ENCODE assay signal across 13 mouse cellular contexts in genomic region chr11:43424386-43424785, GRCm38 (mm10). TPM values are rescaled to one million over a fixed set of nuclear protein-coding genes. Genes with fewer than 3 reads are reported as not detected.
DNase-seq lines count a peak whose midpoint lies in the region; ATAC-seq and TF ChIP-seq lines count a peak whose summit lies in the region.
"Had no signal": no experiment of that assay in that cellular context is flagged by ENCODE, and none has a peak within 500 bp of the region (broad histone marks: within the 10 kb centered on the region; RNA-seq: fewer than 3 reads in every experiment).

No protein-coding gene starts in this region.

- peak; percentile 41 for TF ChIP-seq CTCF in gastrocnemius, adult 2 months (IDR thresholded peaks at IDR 0.05)
- TF ChIP-seq CTCF in lung, postnatal 0 days (IDR thresholded peaks at IDR 0.05) = peak; percentile 58

- DNase-seq in gastrocnemius, adult 2 months = no peak
- no peak for DNase-seq in gastrocnemius, postnatal 4 days (ENCODE audit: low spot score in 2 of 2)
- DNase-seq in lung, postnatal 0 days (ENCODE audit: low spot score) = peak; percentile 25
- no peak for DNase-seq in lung, adult 18-20 months
- peak; percentile 16 for DNase-seq in NIH3T3 (ENCODE audit: low read depth)
- DNase-seq in naive thymus-derived CD4-positive, alpha-beta T cell, adult 2 months (ENCODE audit: low read depth) = peak; percentile 25
- no peak for DNase-seq in spleen, postnatal 4 days (ENCODE audit: low spot score in 2 of 2)
- DNase-seq in cerebellum, postnatal 36 days = no peak
- DNase-seq: gastrocnemius, postnatal 14 days; kidney, adult 11 months; layer of hippocampus, adult 9-11 months; retina, postnatal 1 day had no signal

- H3K9ac ChIP-seq in lung, postnatal 0 days (replicated peaks; ENCODE audit: low read depth) = no peak overlapping the region

- H3K36me3 ChIP-seq in lung, postnatal 0 days (ENCODE audit: insufficient read depth, low read length) = peaks cover 6% of the 10 kb centered on the region; the same call in 1 of the 2 replicates

- H3K4me3 ChIP-seq in gastrocnemius, adult 2 months = no peak overlapping the region
- no peak overlapping the region for H3K4me3 ChIP-seq in lung, postnatal 0 days (ENCODE audit: low read depth, low read length)

- intact Hi-C loops in gastrocnemius, adult 2 months (cut with DNase I) = no loop called here

- 74% methylated on average over 5 of the region's 5 CpGs for WGBS in lung, postnatal 0 days

- H3K4me1 ChIP-seq in lung, postnatal 0 days (ENCODE audit: insufficient read depth, low read depth, low read length) = peaks cover 6% of the 10 kb centered on the region; the same call in 1 of the 2 replicates

- H3K9me3 ChIP-seq in lung, postnatal 0 days (ENCODE audit: low read length) = no peaks in the 10 kb centered on the region
- H3K9me3 ChIP-seq: megakaryocyte, embryonic 14.5 days had no signal

- no peak for ATAC-seq in lung, postnatal 0 days

- no peak overlapping the region for H3K27ac ChIP-seq in gastrocnemius, adult 2 months
- H3K27ac ChIP-seq in lung, postnatal 0 days (ENCODE audit: low read length) = no peak overlapping the region

- no peak for TF ChIP-seq EP300 in lung, postnatal 0 days (IDR thresholded peaks at IDR 0.05)

- H3K27me3 ChIP-seq in lung, postnatal 0 days (replicated peaks; ENCODE audit: insufficient read depth, low read length) = no peaks in the 10 kb centered on the region
- H3K27me3 ChIP-seq: megakaryocyte, embryonic 14.5 days had no signal

- H3K4me2 ChIP-seq in lung, postnatal 0 days (replicated peaks; ENCODE audit: low read depth, low read length) = no peak overlapping the region

RNA-seq across cellular contexts. Expression of gene Pttg1, which starts 1.7 kb away (rescaled TPM):
- total RNA-seq in gastrocnemius, adult 2 months (2021) = 10 to 100 TPM; 45.0 to 60.9 TPM
- total RNA-seq in gastrocnemius, postnatal 4 days (2021) = 10 to 100 TPM; 25.7 to 25.9 TPM
- polyA plus RNA-seq in lung, postnatal 0 days (2015; fragmentation: Nextera tagmentation; extraction: Ambion mirVana) = 124 and 130 TPM in 2 replicates

RNA-seq across cellular contexts. Expression of gene Slu7, which starts 9.2 kb away (rescaled TPM):
- 10 to 100 TPM; 33.1 to 35.7 TPM for total RNA-seq in gastrocnemius, adult 2 months (2021)
- total RNA-seq in gastrocnemius, postnatal 4 days (2021) = 10 to 100 TPM; 32.7 to 35.5 TPM
- 52.8 and 56.0 TPM in 2 replicates for polyA plus RNA-seq in lung, postnatal 0 days (2015; fragmentation: Nextera tagmentation; extraction: Ambion mirVana)

RNA-seq across cellular contexts. Expression of gene C1qtnf2, which starts 49.7 kb away (rescaled TPM):
- 1 to 10 TPM; 1.8 to 3.6 TPM for total RNA-seq in gastrocnemius, adult 2 months (2021)
- total RNA-seq in gastrocnemius, postnatal 4 days (2021) = 10 to 100 TPM; 41.2 to 45.0 TPM
- polyA plus RNA-seq in lung, postnatal 0 days (2015; fragmentation: Nextera tagmentation; extraction: Ambion mirVana) = 9.2 and 10.2 TPM in 2 replicates

Comparison
In these comparisons a context has a peak if more than half of its experiments do, and no peak if none do; other contexts are left out.
1. DNase-seq: peak in lung, postnatal 0 days (single experiment), NIH3T3 (single experiment) and naive thymus-derived CD4-positive, alpha-beta T cell, adult 2 months (single experiment); none in gastrocnemius, adult 2 months (single experiment), gastrocnemius, postnatal 4 days (0 of 2), lung, adult 18-20 months (0 of 2), spleen, postnatal 4 days (0 of 2) and cerebellum, postnatal 36 days (0 of 2).
2. RNA of gene C1qtnf2, which starts 49.7 kb away (total RNA-seq): 41.2 to 45.0 TPM in gastrocnemius, postnatal 4 days; 1.8 to 3.6 TPM in gastrocnemius, adult 2 months; every median in the first group is over 4 times any median in the second.